Mouse (Mus musculus) midbrain, embryonic 12.5 days (tissue): ENCODE measurements around the gene Rsph6a. TPM values are rescaled to one million over a fixed set of nuclear protein-coding genes. Genes with fewer than 3 reads are reported as not detected.

Source experiments
- ATAC-seq: fragments of 200-750 bp; cut with Nextera tagmentation; 2 replicates; pipeline ENCODE4 v1.8.0; 2017; ENCODE audit warnings: low read depth, moderate TSS enrichment, moderate library complexity; ENCODE audit not compliant: low FRiP score
- H3K27ac ChIP-seq: fragments of 300-500 bp; sonication (generic); replicated peaks from 2 replicates; pipeline ENCODE4 v1.5.1; 2016; ENCODE audit warnings: mild to moderate bottlenecking
- H3K27me3 ChIP-seq: fragments of 300-500 bp; sonication (generic); 2 replicates; pipeline ENCODE4 v1.6.1; 2016; ENCODE audit warnings: mild to moderate bottlenecking
- H3K36me3 ChIP-seq: fragments of 300-500 bp; sonication (generic); 2 replicates; pipeline ENCODE4 v1.6.1; 2016
- H3K4me1 ChIP-seq: fragments of 300-500 bp; sonication (generic); 2 replicates; pipeline ENCODE4 v1.6.1; 2016
- H3K4me2 ChIP-seq: fragments of 300-500 bp; sonication (generic); replicated peaks from 2 replicates; pipeline ENCODE4 v1.6.1; 2016; ENCODE audit warnings: mild to moderate bottlenecking, moderate library complexity
- H3K4me3 ChIP-seq: fragments of 300-500 bp; sonication (generic); 2 replicates; pipeline ENCODE4 v1.5.1; 2016; ENCODE audit warnings: mild to moderate bottlenecking
- H3K9ac ChIP-seq: fragments of 300-500 bp; sonication (generic); replicated peaks from 2 replicates; pipeline ENCODE4 v1.6.1; 2016; ENCODE audit warnings: mild to moderate bottlenecking, moderate library complexity
- H3K9me3 ChIP-seq: fragments of 300-500 bp; sonication (generic); 2 replicates; pipeline ENCODE4 v1.6.1; 2016; ENCODE audit warnings: mild to moderate bottlenecking
- WGBS: fragments of 180-500 bp; shearing (Covaris S2); methylation state at CpG from one replicate; pipeline ENCODE4 v1.1.7; 2016; 5-methylcytosine and 5-hydroxymethylcytosine counted together
- polyA plus RNA-seq: library from polyadenylated mRNA; unstranded; fragments of >200 nt; fragmentation: Nextera tagmentation; extraction: Ambion mirVana; gene quantifications from 2 replicates; pipeline ENCODE4 v1.2.1, GENCODE M21; 2016

Rsph6a gene
- polyA plus RNA-seq, 1 experiment from 2014 or later, result not detected

GRCm38 (mm10) chr7:19022189-19022958, 32.1 kb upstream of the Rsph6a start:
- Histone ChIP-seq H3K4me3 (no peak overlapping the region), H3K27ac (no peak overlapping the region), H3K36me3 (no peaks in the 10 kb centered on the region), H3K9ac (no peak overlapping the region), H3K9me3 (no peaks in the 10 kb centered on the region), H3K4me1 (peaks cover 17% of the 10 kb centered on the region), H3K4me2 (no peak overlapping the region), H3K27me3 (peaks cover 40% of the 10 kb centered on the region)
- no peak for ATAC-seq
- WGBS, result 68% methylated on average over 18 of the region's 18 CpGs

GRCm38 (mm10) chr7:19023357-19023814, 31.1 kb upstream of the Rsph6a start, which contains the start of gene Foxa3:
Foxa3 (minus strand) TSS chr7:19023538.
- H3K4me3 ChIP-seq, result peak within 1 kb of the TSS; percentile 96
- H3K27ac ChIP-seq, result peak within 1 kb of the TSS; percentile 56
- H3K9me3 ChIP-seq, result no peaks in the 10 kb centered on the region
- H3K27me3 ChIP-seq, result peaks cover 40% of the 10 kb centered on the region
- H3K4me1 ChIP-seq, result peaks cover 17% of the 10 kb centered on the region
- 7% methylated on average over 30 of the region's 30 CpGs for WGBS
- peak within 1 kb of the TSS; percentile 90 for H3K9ac ChIP-seq
- peak; percentile 27 for ATAC-seq
- no peaks in the 10 kb centered on the region for H3K36me3 ChIP-seq
- peak within 1 kb of the TSS; percentile 86 for H3K4me2 ChIP-seq

- Histone ChIP-seq H3K9ac (peak within 1 kb of the TSS; percentile 90), H3K27ac (peak within 1 kb of the TSS; percentile 56), H3K9me3 (no peaks in the 10 kb centered on the region), H3K27me3 (peaks cover 40% of the 10 kb centered on the region), H3K4me2 (peak within 1 kb of the TSS; percentile 86), H3K4me1 (peaks cover 17% of the 10 kb centered on the region), H3K4me3 (peak within 1 kb of the TSS; percentile 96), H3K36me3 (peaks cover 7% of the 10 kb centered on the region)
- ATAC-seq, result peak; percentile 96
- WGBS, result under 1% methylated on average over 48 of the region's 50 CpGs
These were observed 30.4 kb upstream of the Rsph6a start, which contains the start of gene Sympk for GRCm38 (mm10) chr7:19024096-19024506. Sympk (plus strand) TSS chr7:19024377.

- H3K27ac ChIP-seq, result peak overlapping the region; percentile 56
- peaks cover 13% of the 10 kb centered on the region for H3K36me3 ChIP-seq
- WGBS, result 2% methylated on average over 35 of the region's 36 CpGs
- H3K4me1 ChIP-seq, result peaks cover 17% of the 10 kb centered on the region
- peak; percentile 68 for ATAC-seq
- H3K4me2 ChIP-seq, result peak overlapping the region; percentile 86
- peaks cover 40% of the 10 kb centered on the region for H3K27me3 ChIP-seq
- peak overlapping the region; percentile 96 for H3K4me3 ChIP-seq
- H3K9ac ChIP-seq, result peak overlapping the region; percentile 90
- no peaks in the 10 kb centered on the region for H3K9me3 ChIP-seq
These were observed 29.8 kb upstream of the Rsph6a start for GRCm38 (mm10) chr7:19024581-19025255.

GRCm38 (mm10) chr7:19028067-19028466, 26.4 kb upstream of the Rsph6a start:
- H3K27me3 ChIP-seq, result peaks cover 8% of the 10 kb centered on the region
- no peak overlapping the region for H3K4me2 ChIP-seq
- no peaks in the 10 kb centered on the region for H3K9me3 ChIP-seq
- H3K36me3 ChIP-seq, result peaks cover 46% of the 10 kb centered on the region
- H3K27ac ChIP-seq, result no peak overlapping the region
- H3K4me3 ChIP-seq, result no peak overlapping the region
- H3K9ac ChIP-seq, result no peak overlapping the region
- no peak for ATAC-seq
- H3K4me1 ChIP-seq, result peaks cover 17% of the 10 kb centered on the region

- peaks cover 55% of the 10 kb centered on the region for H3K36me3 ChIP-seq
These were observed 25.3 kb upstream of the Rsph6a start for GRCm38 (mm10) chr7:19029084-19029653.

GRCm38 (mm10) chr7:19031641-19032040, 22.8 kb upstream of the Rsph6a start:
- no peaks in the 10 kb centered on the region for H3K27me3 ChIP-seq
- H3K9ac ChIP-seq, result no peak overlapping the region
- 40% methylated on average over 4 of the region's 4 CpGs for WGBS
- no peaks in the 10 kb centered on the region for H3K9me3 ChIP-seq
- H3K27ac ChIP-seq, result no peak overlapping the region; the same call in 1 of the 2 replicates
- no peak for ATAC-seq
- peaks cover 80% of the 10 kb centered on the region for H3K36me3 ChIP-seq
- H3K4me3 ChIP-seq, result no peak overlapping the region
- no peak overlapping the region for H3K4me2 ChIP-seq
- no peaks in the 10 kb centered on the region for H3K4me1 ChIP-seq

More at GRCm38 (mm10) chr7:19029084-19029653, 25.3 kb upstream of the Rsph6a start:
- Histone ChIP-seq H3K9ac (no peak overlapping the region), H3K4me1 (peaks cover 17% of the 10 kb centered on the region), H3K27ac (no peak overlapping the region), H3K27me3 (no peaks in the 10 kb centered on the region), H3K4me3 (no peak overlapping the region), H3K9me3 (no peaks in the 10 kb centered on the region), H3K4me2 (no peak overlapping the region)
- ATAC-seq, result peak; percentile 39
- WGBS, result 64% methylated on average over 6 of the region's 6 CpGs

GRCm38 (mm10) chr7:19044616-19045015, 9.9 kb upstream of the Rsph6a start:
- Histone ChIP-seq H3K27ac (no peak overlapping the region), H3K9ac (no peak overlapping the region), H3K4me3 (no peak overlapping the region), H3K4me2 (no peak overlapping the region), H3K4me1 (no peaks in the 10 kb centered on the region), H3K9me3 (no peaks in the 10 kb centered on the region), H3K36me3 (peaks cover 100% of the 10 kb centered on the region), H3K27me3 (no peaks in the 10 kb centered on the region)
- WGBS, result over 99% methylated on average over 6 of the region's 6 CpGs
- ATAC-seq, result no peak

- H3K9me3 ChIP-seq, result no peaks in the 10 kb centered on the region
- no peak overlapping the region for H3K9ac ChIP-seq
- H3K36me3 ChIP-seq, result peaks cover 100% of the 10 kb centered on the region
- no peak overlapping the region for H3K27ac ChIP-seq
- H3K4me2 ChIP-seq, result no peak overlapping the region
- H3K27me3 ChIP-seq, result no peaks in the 10 kb centered on the region
- WGBS, result 90% methylated on average over 11 of the region's 11 CpGs
- no peak for ATAC-seq
- no peaks in the 10 kb centered on the region for H3K4me1 ChIP-seq
- no peak overlapping the region for H3K4me3 ChIP-seq
These were observed 8.0 kb upstream of the Rsph6a start for GRCm38 (mm10) chr7:19046286-19047069.

- no peak overlapping the region for H3K9ac ChIP-seq
- H3K27me3 ChIP-seq, result no peaks in the 10 kb centered on the region
- H3K4me1 ChIP-seq, result no peaks in the 10 kb centered on the region
- 92% methylated on average over 14 of the region's 14 CpGs for WGBS
- no peak overlapping the region for H3K27ac ChIP-seq
- H3K36me3 ChIP-seq, result peaks cover 99% of the 10 kb centered on the region
- H3K4me3 ChIP-seq, result no peak overlapping the region
- no peaks in the 10 kb centered on the region for H3K9me3 ChIP-seq
- no peak overlapping the region for H3K4me2 ChIP-seq
- ATAC-seq, result no peak
These were observed 6.4 kb upstream of the Rsph6a start for GRCm38 (mm10) chr7:19048006-19048527.

GRCm38 (mm10) chr7:19049252-19049651, 5.2 kb upstream of the Rsph6a start:
- no peak overlapping the region for H3K9ac ChIP-seq
- H3K9me3 ChIP-seq, result no peaks in the 10 kb centered on the region
- ATAC-seq, result no peak
- H3K4me1 ChIP-seq, result peaks cover 4% of the 10 kb centered on the region
- WGBS, result 94% methylated on average over 5 of the region's 5 CpGs
- H3K36me3 ChIP-seq, result peaks cover 91% of the 10 kb centered on the region
- no peak overlapping the region for H3K27ac ChIP-seq
- H3K4me2 ChIP-seq, result no peak overlapping the region
- no peak overlapping the region for H3K4me3 ChIP-seq
- no peaks in the 10 kb centered on the region for H3K27me3 ChIP-seq
